In the genomic region with DNA sequence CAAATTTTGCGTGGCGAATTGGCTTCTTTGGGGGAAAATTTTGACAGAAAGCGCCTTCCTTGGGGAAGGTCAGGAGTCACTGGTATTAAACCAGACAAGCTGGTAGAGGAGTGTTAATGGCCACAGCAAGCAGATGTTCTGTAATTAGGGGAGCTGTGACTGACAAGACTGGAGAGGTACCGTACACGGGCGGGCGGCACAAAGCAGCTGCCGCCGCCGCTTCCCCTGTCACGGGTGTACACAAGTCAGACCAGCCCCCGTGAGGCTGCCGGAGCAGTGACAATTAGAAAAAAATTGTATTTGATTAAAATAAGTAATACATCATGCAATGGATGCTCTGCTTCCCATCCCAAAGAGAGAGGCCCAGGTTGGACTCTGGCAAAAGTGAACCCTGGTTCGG, we compare ENCODE assay signal across 9 mouse cellular contexts.
DNase-seq lines count a peak whose midpoint lies in the region; ATAC-seq lines count a peak whose summit lies in the region.
"Had no signal": no experiment of that assay in that cellular context is flagged by ENCODE, and none has a peak within 500 bp of the region (broad histone marks: within the 10 kb centered on the region; RNA-seq: fewer than 3 reads in every experiment).

No protein-coding gene starts in this region.

- no peak for DNase-seq in midbrain, embryonic 10.5 days (ENCODE audit: low spot score)
- no peak for DNase-seq in adrenal gland, postnatal 14 days
- DNase-seq: liver, embryonic 13.5 days had no signal

- peak; percentile 81 for ATAC-seq in midbrain, embryonic 12.5 days (ENCODE audit: low FRiP score, low read depth)
- 0 out of 2 replicates have a peak, but pooled peaks have one; percentile 58 for ATAC-seq in forebrain, embryonic 12.5 days (ENCODE audit: low FRiP score)
- ATAC-seq in hindbrain, embryonic 12.5 days (ENCODE audit: low FRiP score), result peak; percentile 80
- 0 out of 2 replicates have a peak, but pooled peaks have one; percentile 66 for ATAC-seq in neural tube, embryonic 12.5 days (ENCODE audit: low FRiP score, low read depth)
- no peak for ATAC-seq in liver, embryonic 12.5 days
- no peak for ATAC-seq in erythroid progenitor cell, adult 5-6 weeks (replicated peaks; ENCODE audit: low FRiP score, poor library complexity, severe bottlenecking)

- no peaks in the 10 kb centered on the region for H3K9me3 ChIP-seq in midbrain, embryonic 12.5 days
- no peaks in the 10 kb centered on the region for H3K9me3 ChIP-seq in midbrain, embryonic 10.5 days (replicated peaks)
- H3K9me3 ChIP-seq in forebrain, embryonic 12.5 days, result no peaks in the 10 kb centered on the region
- no peaks in the 10 kb centered on the region for H3K9me3 ChIP-seq in hindbrain, embryonic 12.5 days (replicated peaks)
- no peaks in the 10 kb centered on the region for H3K9me3 ChIP-seq in neural tube, embryonic 12.5 days
- H3K9me3 ChIP-seq in liver, embryonic 12.5 days (replicated peaks), result no peaks in the 10 kb centered on the region
- H3K9me3 ChIP-seq: liver, embryonic 13.5 days had no signal

- H3K9ac ChIP-seq in midbrain, embryonic 12.5 days (replicated peaks), result no peak overlapping the region
- no peak overlapping the region for H3K9ac ChIP-seq in forebrain, embryonic 12.5 days
- H3K9ac ChIP-seq in hindbrain, embryonic 12.5 days, result no peak overlapping the region
- no peak overlapping the region for H3K9ac ChIP-seq in neural tube, embryonic 12.5 days
- no peak overlapping the region for H3K9ac ChIP-seq in liver, embryonic 12.5 days
- H3K9ac ChIP-seq: liver, embryonic 13.5 days had no signal

- peaks cover 23% of the 10 kb centered on the region for H3K4me1 ChIP-seq in midbrain, embryonic 12.5 days
- peaks cover 35% of the 10 kb centered on the region for H3K4me1 ChIP-seq in midbrain, embryonic 10.5 days
- peaks cover 25% of the 10 kb centered on the region for H3K4me1 ChIP-seq in forebrain, embryonic 12.5 days
- H3K4me1 ChIP-seq in hindbrain, embryonic 12.5 days, result peaks cover 30% of the 10 kb centered on the region
- H3K4me1 ChIP-seq in neural tube, embryonic 12.5 days, result peaks cover 16% of the 10 kb centered on the region
- H3K4me1 ChIP-seq in liver, embryonic 12.5 days, result no peaks in the 10 kb centered on the region
- H3K4me1 ChIP-seq: liver, embryonic 13.5 days had no signal

- WGBS in midbrain, embryonic 12.5 days, result 54% methylated on average over 14 of the region's 14 CpGs
- WGBS in midbrain, embryonic 10.5 days, result 79% methylated on average over 14 of the region's 14 CpGs
- WGBS in forebrain, embryonic 12.5 days, result 48% methylated on average over 14 of the region's 14 CpGs
- WGBS in hindbrain, embryonic 12.5 days, result 58% methylated on average over 14 of the region's 14 CpGs
- 51% methylated on average over 14 of the region's 14 CpGs for WGBS in neural tube, embryonic 12.5 days
- WGBS in liver, embryonic 12.5 days (ENCODE audit: insufficient replicate concordance), result 74% methylated on average over 14 of the region's 14 CpGs

- no peak overlapping the region for H3K27ac ChIP-seq in midbrain, embryonic 12.5 days (replicated peaks)
- H3K27ac ChIP-seq in midbrain, embryonic 10.5 days (replicated peaks), result no peak overlapping the region
- peak overlapping the region; percentile 61 for H3K27ac ChIP-seq in forebrain, embryonic 12.5 days
- H3K27ac ChIP-seq in hindbrain, embryonic 12.5 days, result 0 out of 2 replicates have a peak overlapping the region, but pooled peaks have one; percentile 17
- no peak overlapping the region for H3K27ac ChIP-seq in neural tube, embryonic 12.5 days
- H3K27ac ChIP-seq in liver, embryonic 12.5 days, result no peak overlapping the region
- H3K27ac ChIP-seq: liver, embryonic 13.5 days had no signal

- H3K4me3 ChIP-seq in midbrain, embryonic 12.5 days, result no peak overlapping the region
- no peak overlapping the region for H3K4me3 ChIP-seq in midbrain, embryonic 10.5 days
- no peak overlapping the region for H3K4me3 ChIP-seq in forebrain, embryonic 12.5 days (replicated peaks)
- H3K4me3 ChIP-seq in hindbrain, embryonic 12.5 days, result no peak overlapping the region
- no peak overlapping the region for H3K4me3 ChIP-seq in neural tube, embryonic 12.5 days
- H3K4me3 ChIP-seq in liver, embryonic 12.5 days, result no peak overlapping the region
- H3K4me3 ChIP-seq: liver, embryonic 13.5 days had no signal

- H3K4me2 ChIP-seq in midbrain, embryonic 12.5 days (replicated peaks), result no peak overlapping the region
- H3K4me2 ChIP-seq in forebrain, embryonic 12.5 days, result peak overlapping the region; percentile 2; the same call in 1 of the 2 replicates
- no peak overlapping the region for H3K4me2 ChIP-seq in hindbrain, embryonic 12.5 days (replicated peaks)
- H3K4me2 ChIP-seq in neural tube, embryonic 12.5 days (replicated peaks), result no peak overlapping the region
- no peak overlapping the region for H3K4me2 ChIP-seq in liver, embryonic 12.5 days

- no peaks in the 10 kb centered on the region for H3K27me3 ChIP-seq in midbrain, embryonic 12.5 days
- peaks cover 6% of the 10 kb centered on the region for H3K27me3 ChIP-seq in midbrain, embryonic 10.5 days (ENCODE audit: low read depth, poor library complexity, severe bottlenecking)
- peaks cover 42% of the 10 kb centered on the region for H3K27me3 ChIP-seq in forebrain, embryonic 12.5 days
- no peaks in the 10 kb centered on the region for H3K27me3 ChIP-seq in hindbrain, embryonic 12.5 days
- H3K27me3 ChIP-seq in neural tube, embryonic 12.5 days (replicated peaks), result no peaks in the 10 kb centered on the region
- peaks cover 12% of the 10 kb centered on the region for H3K27me3 ChIP-seq in liver, embryonic 12.5 days (replicated peaks)

- H3K36me3 ChIP-seq in midbrain, embryonic 12.5 days, result no peaks in the 10 kb centered on the region
- H3K36me3 ChIP-seq in midbrain, embryonic 10.5 days, result no peaks in the 10 kb centered on the region
- H3K36me3 ChIP-seq in forebrain, embryonic 12.5 days (replicated peaks), result no peaks in the 10 kb centered on the region
- H3K36me3 ChIP-seq in hindbrain, embryonic 12.5 days, result no peaks in the 10 kb centered on the region
- no peaks in the 10 kb centered on the region for H3K36me3 ChIP-seq in neural tube, embryonic 12.5 days
- no peaks in the 10 kb centered on the region for H3K36me3 ChIP-seq in liver, embryonic 12.5 days
- H3K36me3 ChIP-seq: liver, embryonic 13.5 days had no signal

Comparison
In these comparisons a context has a peak if more than half of its experiments do, and no peak if none do; other contexts are left out.
1. ATAC-seq: peak in midbrain, embryonic 12.5 days (single experiment), forebrain, embryonic 12.5 days (single experiment), hindbrain, embryonic 12.5 days (single experiment) and neural tube, embryonic 12.5 days (single experiment); none in liver, embryonic 12.5 days (single experiment) and erythroid progenitor cell, adult 5-6 weeks (single experiment).
2. H3K27ac ChIP-seq: peak in forebrain, embryonic 12.5 days (single experiment) and hindbrain, embryonic 12.5 days (single experiment); none in midbrain, embryonic 12.5 days (single experiment), midbrain, embryonic 10.5 days (single experiment), neural tube, embryonic 12.5 days (single experiment) and liver, embryonic 12.5 days (single experiment).